Mouse (Mus musculus): ENCODE measurements at regions not wholly inside any gene's neighbourhood (a gene's known extent, or its start where the extent isn't known, plus 50 kb on each side); places are given as distances from the start of the nearest gene placed in this dataset.

- WGBS, result 89% methylated on average over 10 of the region's 10 CpGs
These were observed 205.0 kb upstream of the Nat3 start for GRCm38 (mm10) chr8:67318675-67319074.

DNA sequence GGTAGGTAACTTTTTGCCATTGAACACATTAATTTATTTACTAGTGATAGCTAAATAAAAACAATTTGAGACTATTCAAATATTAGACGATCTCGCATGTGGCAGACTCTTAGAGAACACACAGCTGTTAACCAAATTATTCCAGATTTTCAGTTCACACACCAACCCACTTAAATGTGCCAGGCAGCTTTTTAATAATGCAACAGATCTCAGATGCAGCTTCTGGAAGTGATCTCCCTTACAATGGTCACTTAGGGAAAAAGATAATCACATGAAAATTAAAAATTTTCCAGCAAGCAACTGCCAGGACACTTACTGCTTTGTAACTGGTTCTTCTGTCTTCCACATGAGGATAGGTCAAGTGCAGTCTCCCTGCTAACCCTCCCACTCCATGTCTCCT lies 203.1 kb upstream of the Nat3 start:
- no peak overlapping the region for H3K4me2 ChIP-seq (ENCODE audit: low read length)
- no peaks in the 10 kb centered on the region for H3K9me3 ChIP-seq (ENCODE audit: control insufficient read depth, low read length)
- H3K36me3 ChIP-seq (ENCODE audit: control insufficient read depth, insufficient read depth), result no peaks in the 10 kb centered on the region
- H3K27me3 ChIP-seq (replicated peaks; ENCODE audit: control insufficient read depth, insufficient read depth, low read length), result no peaks in the 10 kb centered on the region
- no peak for ATAC-seq
- H3K27ac ChIP-seq (ENCODE audit: low read length), result no peak overlapping the region
- H3K4me3 ChIP-seq (replicated peaks; ENCODE audit: low read length), result no peak overlapping the region
- H3K9ac ChIP-seq (replicated peaks; ENCODE audit: low read depth, low read length), result no peak overlapping the region
- H3K4me1 ChIP-seq (replicated peaks; ENCODE audit: control insufficient read depth, insufficient read depth, low read length), result no peaks in the 10 kb centered on the region
- 87% methylated on average over 2 of the region's 2 CpGs for WGBS

More at GRCm38 (mm10) chr8:67318675-67319074, 205.0 kb upstream of the Nat3 start:
- Histone ChIP-seq H3K4me1 (replicated peaks; ENCODE audit: control insufficient read depth, insufficient read depth, low read length) (no peaks in the 10 kb centered on the region), H3K27ac (ENCODE audit: low read length) (no peak overlapping the region), H3K9me3 (ENCODE audit: control insufficient read depth, low read length) (no peaks in the 10 kb centered on the region), H3K36me3 (ENCODE audit: control insufficient read depth, insufficient read depth) (no peaks in the 10 kb centered on the region), H3K4me2 (ENCODE audit: low read length) (no peak overlapping the region), H3K4me3 (replicated peaks; ENCODE audit: low read length) (no peak overlapping the region), H3K27me3 (replicated peaks; ENCODE audit: control insufficient read depth, insufficient read depth, low read length) (no peaks in the 10 kb centered on the region), H3K9ac (replicated peaks; ENCODE audit: low read depth, low read length) (no peak overlapping the region)
- no peak for ATAC-seq

DNA sequence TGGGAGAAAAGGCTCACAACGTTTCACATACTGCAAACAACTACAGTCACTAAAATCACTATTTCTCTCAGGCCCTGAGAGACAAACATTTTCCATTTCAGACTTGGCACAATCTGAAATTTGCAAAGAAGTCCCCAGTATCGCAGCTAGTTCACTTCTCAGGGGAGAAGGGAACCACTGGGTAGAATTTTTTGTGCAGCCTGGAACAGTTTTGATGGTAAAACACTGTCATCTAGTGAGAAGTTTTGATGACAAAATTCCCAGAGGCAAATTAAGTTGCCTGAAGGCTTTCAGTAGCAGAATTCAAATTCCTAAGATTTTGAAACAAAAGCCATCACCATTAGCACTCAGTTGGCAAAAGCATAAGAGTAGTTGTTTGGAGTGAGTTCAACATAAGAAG lies 195.2 kb upstream of the Nat3 start:
- Histone ChIP-seq H3K4me1 (replicated peaks; ENCODE audit: control insufficient read depth, insufficient read depth, low read length) (no peaks in the 10 kb centered on the region), H3K9ac (replicated peaks; ENCODE audit: low read depth, low read length) (no peak overlapping the region), H3K36me3 (ENCODE audit: control insufficient read depth, insufficient read depth) (no peaks in the 10 kb centered on the region), H3K27me3 (replicated peaks; ENCODE audit: control insufficient read depth, insufficient read depth, low read length) (no peaks in the 10 kb centered on the region), H3K27ac (ENCODE audit: low read length) (no peak overlapping the region), H3K4me2 (ENCODE audit: low read length) (no peak overlapping the region), H3K9me3 (ENCODE audit: control insufficient read depth, low read length) (no peaks in the 10 kb centered on the region), H3K4me3 (replicated peaks; ENCODE audit: low read length) (no peak overlapping the region)
- WGBS, result 71% methylated on average over 2 of the region's 2 CpGs
- ATAC-seq, result no peak

DNA sequence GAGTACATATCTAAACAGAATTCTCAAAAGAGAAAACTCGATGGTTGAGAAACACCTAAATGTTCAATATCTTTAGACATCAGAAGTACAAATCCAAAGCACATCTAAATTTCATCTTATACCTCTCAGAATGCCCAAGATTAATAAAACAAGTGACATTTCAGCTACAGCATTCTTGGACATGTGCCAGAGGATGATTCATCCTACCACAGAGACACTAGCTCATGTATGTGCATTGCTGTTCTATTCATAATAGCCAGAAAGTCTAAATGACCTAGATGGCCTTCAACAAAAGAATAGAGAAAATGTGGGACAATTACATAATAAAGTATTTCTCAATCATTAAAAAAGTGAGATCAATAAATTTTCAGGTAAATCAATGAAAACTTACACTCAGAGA lies 146.6 kb upstream of the Nat3 start:
- WGBS, result 97% methylated on average over 1 of the region's 1 CpGs
- Histone ChIP-seq H3K27ac (ENCODE audit: low read length) (no peak overlapping the region), H3K27me3 (replicated peaks; ENCODE audit: control insufficient read depth, insufficient read depth, low read length) (no peaks in the 10 kb centered on the region), H3K4me3 (replicated peaks; ENCODE audit: low read length) (no peak overlapping the region), H3K9ac (replicated peaks; ENCODE audit: low read depth, low read length) (no peak overlapping the region), H3K4me1 (replicated peaks; ENCODE audit: control insufficient read depth, insufficient read depth, low read length) (no peaks in the 10 kb centered on the region), H3K4me2 (ENCODE audit: low read length) (no peak overlapping the region), H3K36me3 (ENCODE audit: control insufficient read depth, insufficient read depth) (no peaks in the 10 kb centered on the region), H3K9me3 (ENCODE audit: control insufficient read depth, low read length) (no peaks in the 10 kb centered on the region; the same call in 1 of the 2 replicates)
- ATAC-seq, result no peak

DNA sequence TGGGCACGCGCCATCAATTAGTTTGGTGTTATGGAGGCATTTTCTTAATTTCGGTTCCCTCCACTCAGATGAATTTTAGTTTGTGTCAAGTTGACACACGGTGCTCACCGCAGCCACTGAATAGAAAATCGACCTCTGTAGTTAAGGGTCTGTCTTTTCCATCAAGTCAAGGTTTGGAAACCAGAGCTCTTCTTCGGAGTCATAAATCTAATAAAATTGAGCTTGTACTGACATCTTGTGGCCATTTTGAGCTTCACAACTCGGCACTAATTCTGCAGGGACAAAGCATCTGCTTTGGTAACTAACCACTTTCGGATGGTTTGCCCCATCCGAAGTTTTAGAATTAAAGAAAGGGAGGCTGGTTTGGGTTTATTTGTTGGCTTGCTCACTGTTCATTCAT lies 117.7 kb upstream of the Nat3 start:
- Histone ChIP-seq H3K4me3 (replicated peaks; ENCODE audit: low read length) (no peak overlapping the region), H3K4me1 (replicated peaks; ENCODE audit: control insufficient read depth, insufficient read depth, low read length) (no peaks in the 10 kb centered on the region), H3K4me2 (ENCODE audit: low read length) (no peak overlapping the region), H3K27ac (ENCODE audit: low read length) (no peak overlapping the region), H3K27me3 (replicated peaks; ENCODE audit: control insufficient read depth, insufficient read depth, low read length) (no peaks in the 10 kb centered on the region), H3K36me3 (ENCODE audit: control insufficient read depth, insufficient read depth) (no peaks in the 10 kb centered on the region), H3K9me3 (ENCODE audit: control insufficient read depth, low read length) (no peaks in the 10 kb centered on the region), H3K9ac (replicated peaks; ENCODE audit: low read depth, low read length) (no peak overlapping the region)
- peak; percentile 75 for ATAC-seq
- 42% methylated on average over 10 of the region's 10 CpGs for WGBS

- no peak for ATAC-seq
- H3K4me3 ChIP-seq (replicated peaks; ENCODE audit: low read length), result no peak overlapping the region
- no peaks in the 10 kb centered on the region for H3K27me3 ChIP-seq (replicated peaks; ENCODE audit: control insufficient read depth, insufficient read depth, low read length)
- H3K9me3 ChIP-seq (ENCODE audit: control insufficient read depth, low read length), result no peaks in the 10 kb centered on the region
- no peak overlapping the region for H3K4me2 ChIP-seq (ENCODE audit: low read length)
- no peak overlapping the region for H3K27ac ChIP-seq (ENCODE audit: low read length)
- H3K36me3 ChIP-seq (ENCODE audit: control insufficient read depth, insufficient read depth), result no peaks in the 10 kb centered on the region
- H3K4me1 ChIP-seq (replicated peaks; ENCODE audit: control insufficient read depth, insufficient read depth, low read length), result no peaks in the 10 kb centered on the region
- no peak overlapping the region for H3K9ac ChIP-seq (replicated peaks; ENCODE audit: low read depth, low read length)
These were observed 108.8 kb upstream of the Nat3 start for GRCm38 (mm10) chr8:67414826-67415225.

DNA sequence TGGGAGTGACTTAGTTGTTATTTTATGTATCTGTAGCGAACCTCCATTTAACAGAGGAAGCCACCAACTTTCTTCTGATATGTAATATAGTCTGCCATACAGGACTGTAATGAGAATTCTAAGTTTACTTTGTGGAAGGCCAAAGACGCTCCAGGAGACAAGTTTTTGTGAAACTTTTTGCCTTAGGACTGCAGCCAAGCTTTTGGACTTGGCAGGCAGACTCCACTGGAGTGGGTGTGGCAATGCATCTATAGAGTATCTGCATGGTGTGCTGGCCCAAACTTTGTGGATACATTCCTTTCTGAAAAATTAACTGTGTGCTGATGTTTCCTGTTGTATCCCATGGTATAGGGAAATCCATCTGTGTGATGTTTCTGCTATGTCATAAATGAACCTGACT lies 101.1 kb upstream of the Nat3 start:
- Histone ChIP-seq H3K27ac (ENCODE audit: low read length) (no peak overlapping the region), H3K4me3 (replicated peaks; ENCODE audit: low read length) (no peak overlapping the region), H3K9me3 (ENCODE audit: control insufficient read depth, low read length) (no peaks in the 10 kb centered on the region), H3K9ac (replicated peaks; ENCODE audit: low read depth, low read length) (no peak overlapping the region), H3K36me3 (ENCODE audit: control insufficient read depth, insufficient read depth) (no peaks in the 10 kb centered on the region), H3K4me1 (replicated peaks; ENCODE audit: control insufficient read depth, insufficient read depth, low read length) (no peaks in the 10 kb centered on the region), H3K27me3 (replicated peaks; ENCODE audit: control insufficient read depth, insufficient read depth, low read length) (no peaks in the 10 kb centered on the region), H3K4me2 (ENCODE audit: low read length) (no peak overlapping the region)
- ATAC-seq, result no peak
- WGBS, result 77% methylated on average over 2 of the region's 2 CpGs
